Mouse (Mus musculus): ENCODE data around the gene Tmem240. TPM values are rescaled to one million over a fixed set of nuclear protein-coding genes. Genes with fewer than 3 reads are reported as not detected.
"Not testable (repeated sequence)": the region's sequence is repeated elsewhere in the genome, so short reads cannot be mapped to it uniquely, and the experiment has no call there.

The Tmem240 gene
- polyA plus RNA-seq, 1 experiment: 1.3 TPM

DNA sequence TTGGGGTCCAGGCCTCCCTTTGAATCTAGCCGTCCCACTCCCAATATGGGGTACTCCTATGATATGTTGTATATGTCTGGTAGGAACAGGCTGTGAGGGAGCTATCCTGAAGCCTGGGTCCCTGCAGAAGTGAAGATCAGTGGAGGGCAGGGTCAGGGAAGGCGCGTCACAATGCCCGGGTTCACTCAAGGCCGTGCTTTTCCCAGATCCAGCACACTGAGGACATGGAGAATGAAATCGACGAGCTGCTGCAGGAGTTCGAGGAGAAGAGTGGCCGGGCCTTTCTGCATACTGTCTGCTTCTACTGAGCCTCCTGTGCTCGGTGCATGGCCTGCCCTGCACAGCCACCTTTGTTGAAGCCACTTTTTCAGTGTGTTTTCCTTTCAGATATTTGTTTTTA is 1.3 kb upstream of the Tmem240 start:
- TF ChIP-seq POLR2A (IDR thresholded peaks at IDR 0.05; ENCODE audit: borderline replicate concordance, low read depth, low read length): no peak
- no peak for TF ChIP-seq CTCF (IDR thresholded peaks at IDR 0.05; ENCODE audit: low read depth, low read length)
- no peak overlapping the region for H3K4me3 ChIP-seq (ENCODE audit: insufficient read depth, low read length)
- H3K27ac ChIP-seq (ENCODE audit: insufficient read depth, low read depth, low read length): peak overlapping the region; percentile 81
- H3K4me1 ChIP-seq (ENCODE audit: control insufficient read depth, insufficient read depth, low read length): peaks cover 34% of the 10 kb centered on the region

DNA sequence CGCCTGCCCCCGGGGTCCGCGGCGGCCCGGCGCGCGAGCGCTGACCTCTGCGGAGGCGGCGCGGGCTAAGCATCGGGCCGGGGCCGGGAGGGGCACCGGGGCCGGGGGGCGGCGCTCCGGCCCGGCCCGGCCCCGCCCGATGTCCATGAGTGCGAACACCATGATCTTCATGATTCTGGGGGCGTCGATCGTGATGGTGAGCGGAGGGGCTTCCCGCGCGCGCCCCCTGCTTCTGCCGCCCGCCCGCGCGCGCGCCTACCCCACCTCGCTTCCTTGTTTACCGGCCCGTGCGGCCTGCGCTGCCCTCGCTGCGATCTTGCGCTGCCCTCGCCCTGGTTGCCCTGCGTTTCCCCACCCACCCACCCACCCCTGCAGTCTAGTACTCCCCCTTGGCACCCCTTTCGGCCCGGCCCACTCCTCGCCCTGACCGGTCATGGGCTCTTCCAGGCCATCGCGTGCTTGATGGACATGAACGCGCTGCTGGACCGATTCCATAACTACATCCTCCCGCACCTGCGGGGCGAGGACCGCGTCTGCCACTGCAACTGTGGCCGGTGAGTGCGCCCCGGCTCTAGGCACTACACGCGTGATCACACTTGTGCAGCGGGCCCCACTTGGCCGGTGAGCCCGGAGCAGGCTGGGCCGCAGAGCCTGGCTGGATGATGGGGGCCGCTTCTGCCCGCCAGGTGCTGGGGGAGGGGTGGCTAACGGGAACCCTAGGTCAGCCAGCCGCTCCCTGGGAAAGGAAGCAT is 527 bp downstream of the Tmem240 start:
- H3K27ac ChIP-seq (ENCODE audit: insufficient read depth, low read depth, low read length): peak overlapping the region; percentile 85
- peaks cover 34% of the 10 kb centered on the region for H3K4me1 ChIP-seq (ENCODE audit: control insufficient read depth, insufficient read depth, low read length)
- H3K4me3 ChIP-seq (ENCODE audit: insufficient read depth, low read length): peak overlapping the region; percentile 77
- TF ChIP-seq POLR2A (IDR thresholded peaks at IDR 0.05; ENCODE audit: borderline replicate concordance, low read depth, low read length) (no peak), CTCF (IDR thresholded peaks at IDR 0.05; ENCODE audit: low read depth, low read length) (no peak)

DNA sequence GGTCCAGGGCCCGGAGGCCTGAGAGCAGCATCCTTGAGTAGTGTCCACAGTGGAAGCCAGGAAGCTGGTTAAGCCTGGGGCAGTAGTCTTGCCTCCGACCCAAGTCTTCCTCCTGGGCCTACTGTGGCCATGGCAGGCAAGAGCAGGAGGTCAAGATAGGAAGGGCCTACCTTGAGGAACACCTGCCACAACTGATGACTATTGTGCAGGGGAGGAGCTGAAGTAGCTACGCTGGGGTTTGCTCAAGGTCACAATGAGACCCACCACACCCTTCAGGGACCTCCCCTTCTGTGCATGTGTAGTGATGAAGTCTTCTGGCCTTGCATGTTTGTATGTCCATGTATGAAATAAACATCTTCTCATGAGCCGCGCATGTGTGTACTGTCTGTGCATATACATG is 1.2 kb downstream of the Tmem240 start:
- no peak for TF ChIP-seq CTCF (IDR thresholded peaks at IDR 0.05; ENCODE audit: low read depth, low read length)
- TF ChIP-seq POLR2A (IDR thresholded peaks at IDR 0.05; ENCODE audit: borderline replicate concordance, low read depth, low read length): no peak
- H3K4me1 ChIP-seq (ENCODE audit: control insufficient read depth, insufficient read depth, low read length): peaks cover 34% of the 10 kb centered on the region

DNA sequence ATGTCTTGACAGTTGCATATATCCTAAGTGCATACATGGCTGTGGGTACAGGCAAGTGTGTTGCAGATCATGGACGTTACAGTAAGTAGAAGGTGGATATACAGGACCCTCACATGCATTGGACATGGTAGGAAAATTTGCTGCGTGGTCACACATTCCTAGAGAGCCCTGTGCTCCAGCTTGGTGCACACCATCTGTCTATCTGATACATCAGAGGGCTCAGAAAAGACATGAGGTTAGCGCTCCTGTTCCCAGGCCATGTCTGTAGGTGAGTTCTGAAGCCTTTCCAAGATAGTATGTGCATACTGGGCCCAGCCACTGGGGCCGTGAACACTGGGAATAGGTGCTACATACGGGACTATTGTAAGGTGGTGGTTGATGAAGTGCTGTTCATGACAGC is 1.8 kb downstream of the Tmem240 start:
- Histone ChIP-seq H3K4me1 (ENCODE audit: control insufficient read depth, insufficient read depth, low read length) (peaks cover 30% of the 10 kb centered on the region), H3K4me3 (ENCODE audit: insufficient read depth, low read length) (no peak overlapping the region), H3K27ac (ENCODE audit: insufficient read depth, low read depth, low read length) (no peak overlapping the region)
- TF ChIP-seq CTCF (IDR thresholded peaks at IDR 0.05; ENCODE audit: low read depth, low read length) (no peak), POLR2A (IDR thresholded peaks at IDR 0.05; ENCODE audit: borderline replicate concordance, low read depth, low read length) (no peak)

More for the DNA sequence above, 1.2 kb downstream of the Tmem240 start:
- no peak overlapping the region for H3K27ac ChIP-seq (ENCODE audit: insufficient read depth, low read depth, low read length)
- peak overlapping the region; percentile 77 for H3K4me3 ChIP-seq (ENCODE audit: insufficient read depth, low read length)

DNA sequence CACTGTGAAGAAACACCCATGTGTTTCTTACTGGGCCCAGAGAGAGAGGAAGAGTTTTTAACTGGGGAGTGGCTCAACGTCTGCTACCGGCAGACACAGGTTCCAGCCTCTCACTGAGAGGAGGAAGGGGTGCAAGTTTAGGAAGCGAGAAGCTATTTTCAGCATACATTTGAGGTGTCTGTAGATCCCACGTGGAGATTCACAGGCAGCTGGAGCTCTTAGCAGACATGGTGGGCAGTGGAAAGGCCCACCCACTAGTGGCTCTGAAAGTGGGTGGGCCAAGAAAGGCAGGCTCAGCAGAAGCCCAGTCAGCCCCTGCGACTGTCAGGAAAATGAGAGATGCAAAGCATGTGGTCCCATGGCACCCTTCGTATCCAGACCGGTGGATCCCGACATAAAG is 3.7 kb downstream of the Tmem240 start:
- TF ChIP-seq CTCF (IDR thresholded peaks at IDR 0.05; ENCODE audit: low read depth, low read length) (no peak), POLR2A (IDR thresholded peaks at IDR 0.05; ENCODE audit: borderline replicate concordance, low read depth, low read length) (no peak)
- Histone ChIP-seq H3K27ac (ENCODE audit: insufficient read depth, low read depth, low read length) (no peak overlapping the region), H3K4me1 (ENCODE audit: control insufficient read depth, insufficient read depth, low read length) (peaks cover 14% of the 10 kb centered on the region), H3K4me3 (ENCODE audit: insufficient read depth, low read length) (no peak overlapping the region)

DNA sequence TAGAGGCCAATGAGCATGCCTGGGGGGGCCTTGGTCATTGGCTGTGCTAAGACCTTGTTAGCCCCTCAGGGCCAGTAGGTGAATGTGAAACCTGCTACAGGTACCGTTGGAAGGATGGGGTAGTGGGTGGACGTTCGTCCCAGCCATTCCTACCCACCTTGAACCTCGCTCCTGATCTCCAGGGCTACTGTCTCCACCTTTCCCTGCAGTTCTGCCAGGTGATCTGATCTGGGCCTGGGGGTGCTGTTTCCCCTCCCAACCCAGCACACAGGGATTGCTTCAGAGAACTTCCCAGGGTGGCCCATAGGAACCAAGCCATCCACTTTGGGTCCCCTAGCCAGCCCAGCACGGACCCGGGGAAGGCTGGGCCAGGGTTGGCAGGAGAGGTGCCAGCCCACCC is 4.6 kb downstream of the Tmem240 start:
- Histone ChIP-seq H3K4me1 (ENCODE audit: control insufficient read depth, insufficient read depth, low read length) (peaks cover 6% of the 10 kb centered on the region), H3K27ac (ENCODE audit: insufficient read depth, low read depth, low read length) (no peak overlapping the region), H3K4me3 (ENCODE audit: insufficient read depth, low read length) (no peak overlapping the region)
- TF ChIP-seq CTCF (IDR thresholded peaks at IDR 0.05; ENCODE audit: low read depth, low read length) (no peak), POLR2A (IDR thresholded peaks at IDR 0.05; ENCODE audit: borderline replicate concordance, low read depth, low read length) (no peak)

DNA sequence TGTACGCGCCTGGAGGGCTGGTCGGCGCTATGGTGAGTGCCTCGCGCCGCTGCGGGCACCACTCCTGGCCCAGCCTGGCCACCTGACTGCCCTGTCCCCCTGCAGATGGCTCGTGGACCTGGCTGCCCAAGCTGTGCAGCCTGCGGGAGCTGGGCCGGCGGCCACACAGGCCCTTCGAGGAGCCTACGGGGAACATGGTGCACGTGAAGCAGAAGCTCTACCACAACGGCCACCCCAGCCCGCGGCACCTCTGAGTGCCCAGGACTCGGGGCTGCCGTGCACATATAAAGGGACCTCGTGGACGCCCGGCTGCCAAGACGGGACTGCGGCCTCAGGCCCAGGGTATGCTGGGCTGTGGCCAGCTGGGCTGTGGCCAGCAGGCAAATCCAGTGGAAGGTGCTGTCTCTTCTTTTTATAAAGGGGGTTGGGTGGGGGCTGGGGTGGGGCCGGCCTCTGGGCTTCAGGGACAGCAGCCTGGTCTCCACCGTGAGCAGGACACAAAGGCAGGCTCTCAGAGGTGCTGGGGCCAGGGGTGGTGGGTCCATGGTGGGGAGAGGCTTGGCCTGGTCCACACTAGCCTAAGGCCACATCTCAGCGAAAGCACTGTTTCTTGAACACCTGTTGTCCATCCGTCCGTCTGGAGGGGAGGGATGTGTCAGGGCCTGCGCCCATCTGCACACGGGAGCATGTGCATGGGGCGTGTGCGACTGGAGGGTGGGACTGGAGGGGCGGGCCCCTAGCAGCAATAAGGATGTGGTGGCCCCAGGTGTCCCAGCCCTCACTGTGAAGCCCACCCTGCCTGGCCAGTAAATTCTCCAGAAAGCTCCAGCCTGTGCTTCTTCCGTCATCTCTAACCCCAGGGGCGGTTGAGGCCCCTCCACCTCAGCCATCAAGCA is 5.4 kb downstream of the Tmem240 start:
- TF ChIP-seq CTCF (IDR thresholded peaks at IDR 0.05; ENCODE audit: low read depth, low read length): no peak
- TF ChIP-seq POLR2A (IDR thresholded peaks at IDR 0.05; ENCODE audit: borderline replicate concordance, low read depth, low read length): no peak
- Histone ChIP-seq H3K4me3 (ENCODE audit: insufficient read depth, low read length) (no peak overlapping the region), H3K27ac (ENCODE audit: insufficient read depth, low read depth, low read length) (no peak overlapping the region), H3K4me1 (ENCODE audit: control insufficient read depth, insufficient read depth, low read length) (peaks cover 6% of the 10 kb centered on the region)

DNA sequence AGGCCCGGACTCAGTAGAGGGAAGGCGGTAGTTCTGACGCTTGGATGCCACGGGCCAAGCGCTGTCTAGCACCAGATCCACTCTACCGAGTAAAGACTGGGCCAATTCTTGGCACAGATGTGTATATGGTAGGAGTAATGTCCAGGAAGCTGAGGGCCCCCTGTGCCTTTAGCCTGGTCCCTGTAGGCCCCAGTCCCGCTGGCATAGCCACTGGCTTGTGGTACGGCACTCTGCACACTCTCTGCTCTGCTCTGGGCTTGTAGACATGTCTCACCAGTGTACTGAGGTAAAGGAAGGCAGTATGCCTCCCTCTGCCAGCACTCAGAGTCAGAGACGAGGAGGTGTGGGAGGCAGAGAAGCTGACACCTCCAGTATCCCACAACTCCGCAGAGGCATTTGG is 6.1 kb downstream of the Tmem240 start:
- not testable (repeated sequence) for H3K27ac ChIP-seq (ENCODE audit: insufficient read depth, low read depth, low read length); H3K4me1 ChIP-seq (ENCODE audit: control insufficient read depth, insufficient read depth, low read length); H3K4me3 ChIP-seq (ENCODE audit: insufficient read depth, low read length)

DNA sequence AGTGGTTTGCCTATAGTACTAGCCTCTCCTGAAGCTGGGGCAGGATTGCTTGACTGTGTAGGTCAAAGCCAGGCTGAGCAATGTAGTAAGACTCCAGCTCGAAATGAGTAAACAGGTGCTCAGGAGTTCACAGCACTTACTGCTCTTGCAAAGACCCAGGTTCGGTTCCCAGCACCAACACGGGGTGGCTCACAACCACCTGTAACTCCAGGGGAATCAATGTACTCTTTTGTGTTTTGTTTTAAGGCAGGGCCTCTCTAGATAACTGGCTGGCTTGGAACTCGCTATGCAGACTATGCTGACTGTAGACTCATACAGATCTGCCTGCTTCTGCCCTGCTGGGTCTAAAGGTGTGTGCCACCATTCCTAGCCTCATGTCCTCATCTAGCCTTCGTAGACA is 8.1 kb downstream of the Tmem240 start:
- Histone ChIP-seq H3K4me3 (ENCODE audit: insufficient read depth, low read length) (no peak overlapping the region), H3K4me1 (ENCODE audit: control insufficient read depth, insufficient read depth, low read length) (no peaks in the 10 kb centered on the region), H3K27ac (ENCODE audit: insufficient read depth, low read depth, low read length) (no peak overlapping the region)
- TF ChIP-seq CTCF (IDR thresholded peaks at IDR 0.05; ENCODE audit: low read depth, low read length) (no peak), POLR2A (IDR thresholded peaks at IDR 0.05; ENCODE audit: borderline replicate concordance, low read depth, low read length) (no peak)

DNA sequence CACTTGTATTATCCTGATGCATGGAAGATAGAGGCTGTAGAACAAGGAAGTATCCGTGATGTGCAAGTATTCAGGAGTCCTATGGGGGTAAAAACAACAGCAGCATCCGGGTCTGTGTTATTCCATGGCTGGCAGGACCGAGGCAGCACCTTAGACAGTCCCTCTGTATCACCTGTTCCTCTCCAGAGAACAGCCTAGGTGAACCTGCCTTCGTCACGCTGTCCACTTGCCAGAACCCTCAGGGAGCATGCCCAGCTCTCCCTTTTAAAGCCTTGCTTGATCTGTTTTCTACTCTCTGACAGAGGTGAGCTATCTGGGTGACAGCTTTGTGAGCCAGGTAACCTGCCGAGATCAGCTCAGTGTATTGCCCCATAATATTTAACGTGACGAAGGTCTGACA is 9.9 kb downstream of the Tmem240 start:
- Histone ChIP-seq H3K4me3 (ENCODE audit: insufficient read depth, low read length) (no peak overlapping the region), H3K27ac (ENCODE audit: insufficient read depth, low read depth, low read length) (no peak overlapping the region), H3K4me1 (ENCODE audit: control insufficient read depth, insufficient read depth, low read length) (no peaks in the 10 kb centered on the region)
- TF ChIP-seq CTCF (IDR thresholded peaks at IDR 0.05; ENCODE audit: low read depth, low read length) (no peak), POLR2A (IDR thresholded peaks at IDR 0.05; ENCODE audit: borderline replicate concordance, low read depth, low read length) (no peak)
